Comparison of ENCODE assay signal across 8 mouse cellular contexts in the genomic region with DNA sequence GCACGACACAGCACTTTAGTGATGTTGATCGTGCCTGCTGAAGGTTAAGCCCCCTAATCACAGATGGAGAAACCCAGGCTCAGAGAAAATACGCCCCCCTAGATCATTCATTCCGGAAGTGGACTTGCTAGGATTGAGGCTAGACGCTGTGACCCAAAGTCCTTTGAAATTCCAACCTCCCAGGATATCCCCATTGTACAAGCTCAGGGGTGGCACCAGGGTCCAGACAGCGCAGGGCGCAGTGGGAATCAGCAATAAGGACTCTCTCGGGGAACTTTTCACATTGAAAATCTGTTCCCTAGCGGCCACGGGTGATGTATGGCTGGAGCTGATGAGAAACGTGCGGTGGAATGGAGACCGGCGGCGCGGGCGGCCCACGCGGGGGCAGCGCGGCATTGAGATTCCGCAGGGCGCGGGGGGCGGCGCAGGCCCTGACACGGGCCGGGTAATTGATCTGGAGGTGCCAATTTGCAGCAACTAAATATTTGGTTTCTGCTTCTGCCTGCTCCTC. TPM values are rescaled to one million over a fixed set of nuclear protein-coding genes. Genes with fewer than 3 reads are reported as not detected.
DNase-seq lines count a peak whose midpoint lies in the region; ATAC-seq and TF ChIP-seq lines count a peak whose summit lies in the region.

No protein-coding gene starts in this region.

- peak overlapping the region; percentile 48 for H3K4me2 ChIP-seq in liver, embryonic 16.5 days (ENCODE audit: low read depth, low read length)

- no peak for TF ChIP-seq CTCF in testis, adult 2 months (IDR thresholded peaks at IDR 0.05; ENCODE audit: control insufficient read depth, insufficient read depth, insufficient replicate concordance, low read depth, low read length)

- peak overlapping the region; percentile 36 for H3K4me3 ChIP-seq in testis, adult 2 months (ENCODE audit: control insufficient read depth, low read depth, low read length)
- peak overlapping the region; percentile 26 for H3K4me3 ChIP-seq in liver, embryonic 16.5 days (ENCODE audit: low read depth, low read length)

- 9% methylated on average over 28 of the region's 28 CpGs for WGBS in liver, embryonic 16.5 days (ENCODE audit: insufficient replicate concordance)

- DNase-seq in embryo, embryonic 11 days = peak; percentile 38
- DNase-seq in embryo, embryonic 10 days (ENCODE audit: low spot score) = no peak
- no peak for DNase-seq in testis, postnatal 10 days (ENCODE audit: low spot score)
- DNase-seq in adrenal gland, adult 18-20 months (ENCODE audit: low spot score in 2 of 2) = no peak
- DNase-seq in frontal cortex, adult 2 months (ENCODE audit: extremely low spot score in 1 of 2, low spot score in 1 of 2) = no peak

- no peak for TF ChIP-seq POLR2A in testis, adult 2 months (IDR thresholded peaks at IDR 0.05; ENCODE audit: control insufficient read depth, low read depth, low read length)

- no peak overlapping the region for H3K27ac ChIP-seq in testis, adult 2 months (ENCODE audit: control insufficient read depth, insufficient read depth, low read depth, low read length)
- no peak overlapping the region for H3K27ac ChIP-seq in liver, embryonic 16.5 days (ENCODE audit: low read length)

- no peaks in the 10 kb centered on the region for H3K27me3 ChIP-seq in testis, adult 2 months (ENCODE audit: control insufficient read depth, insufficient read depth, low read length)
- H3K27me3 ChIP-seq in liver, embryonic 16.5 days (ENCODE audit: control insufficient read depth, insufficient read depth, low read depth, low read length) = peaks cover 45% of the 10 kb centered on the region

- no peak overlapping the region for H3K9ac ChIP-seq in liver, embryonic 16.5 days (ENCODE audit: low read depth, low read length)

- peaks cover 10% of the 10 kb centered on the region for H3K4me1 ChIP-seq in testis, adult 2 months (ENCODE audit: control insufficient read depth, insufficient read depth, low read length)
- H3K4me1 ChIP-seq in liver, embryonic 16.5 days (ENCODE audit: control insufficient read depth, low read depth, low read length) = peaks cover 4% of the 10 kb centered on the region

- ATAC-seq in liver, embryonic 16.5 days (ENCODE audit: low read depth) = no peak
- no peak for ATAC-seq in inflammation-experienced regulatory T-cells, adult 6 months

- H3K9me3 ChIP-seq in liver, embryonic 16.5 days (replicated peaks; ENCODE audit: control insufficient read depth, low read length) = no peaks in the 10 kb centered on the region

- no peaks in the 10 kb centered on the region for H3K36me3 ChIP-seq in testis, adult 2 months (ENCODE audit: control insufficient read depth, insufficient read depth, low read length)
- no peaks in the 10 kb centered on the region for H3K36me3 ChIP-seq in liver, embryonic 16.5 days (ENCODE audit: control insufficient read depth, insufficient read depth)

RNA-seq across cellular contexts. Expression of a gene that starts 38.3 kb away (rescaled TPM):
- 97.3 and 100 TPM in 2 replicates for polyA plus RNA-seq in testis, adult 2 months (2012; rRNA removed)
- 32.1 and 36.6 TPM in 2 replicates for polyA plus RNA-seq in liver, embryonic 16.5 days (2015; fragmentation: Nextera tagmentation; extraction: Ambion mirVana)
- 100 to 1,000 TPM in 2 of 3 experiments, 10 to 100 TPM in 1; 63.6 to 113 (median 106) TPM for polyA plus RNA-seq in inflammation-experienced regulatory T-cells, adult 6 months (2017; shearing (Covaris generic))
- 100 to 1,000 TPM in 1 of 2 experiments, 10 to 100 TPM in 1; 97.0 to 100 TPM for total RNA-seq in adrenal gland, adult 18-20 months (2021)
- polyA plus RNA-seq in frontal cortex, adult 2 months (2012; rRNA removed) = 78.5 and 81.3 TPM in 2 replicates

RNA-seq across cellular contexts. Expression of a gene that starts 38.4 kb away (rescaled TPM):
- 24.0 and 26.8 TPM in 2 replicates for polyA plus RNA-seq in testis, adult 2 months (2012; rRNA removed)
- polyA plus RNA-seq in liver, embryonic 16.5 days (2015; fragmentation: Nextera tagmentation; extraction: Ambion mirVana) = 22.9 and 29.0 TPM in 2 replicates
- polyA plus RNA-seq in inflammation-experienced regulatory T-cells, adult 6 months (2017; shearing (Covaris generic)) = 10 to 100 TPM; 19.9 to 27.5 (median 25.4) TPM
- 10 to 100 TPM; 44.7 to 54.1 TPM for total RNA-seq in adrenal gland, adult 18-20 months (2021)
- polyA plus RNA-seq in frontal cortex, adult 2 months (2012; rRNA removed) = 88.0 and 94.5 TPM in 2 replicates

RNA-seq across cellular contexts. Expression of a gene that starts 43.2 kb away (rescaled TPM):
- polyA plus RNA-seq in testis, adult 2 months (2012; rRNA removed) = 0.77 and 0.80 TPM in 2 replicates
- 0.13 TPM in 1 of 2 replicates, not detected in the other for polyA plus RNA-seq in liver, embryonic 16.5 days (2015; fragmentation: Nextera tagmentation; extraction: Ambion mirVana)
- not detected for polyA plus RNA-seq in inflammation-experienced regulatory T-cells, adult 6 months (2017; shearing (Covaris generic))
- 10 to 100 TPM; 49.2 to 60.0 TPM for total RNA-seq in adrenal gland, adult 18-20 months (2021)
- 20.0 and 24.4 TPM in 2 replicates for polyA plus RNA-seq in frontal cortex, adult 2 months (2012; rRNA removed)

Comparison
In these comparisons a context has a peak if more than half of its experiments do, and no peak if none do; other contexts are left out.
1. RNA of a gene that starts 43.2 kb away (polyA plus RNA-seq): 20.0 to 24.4 TPM in frontal cortex, adult 2 months; 0.77 to 0.80 TPM in testis, adult 2 months, 0.13 TPM in liver, embryonic 16.5 days and not detected in inflammation-experienced regulatory T-cells, adult 6 months; every median in the first group is over 10 times any median in the second.